Mouse (Mus musculus): ENCODE results near the gene 6430548M08Rik.

- TF ChIP-seq HCFC1 (IDR thresholded peaks at IDR 0.05; ENCODE audit: borderline replicate concordance, insufficient read depth, low read length) (no peak), CHD2 (IDR thresholded peaks at IDR 0.05; ENCODE audit: low read depth, low read length) (no peak), ZNF384 (IDR thresholded peaks at IDR 0.05; ENCODE audit: low read depth, low read length) (no peak)
These were observed 63.6 kb downstream of the 6430548M08Rik start, which contains the start of gene Fam92b for GRCm38 (mm10) chr8:120177318-120178123.
